Mouse (Mus musculus) bone marrow macrophage, adult 2 months (primary cell): ENCODE measurements around the gene Gm20479.

Experiments used
- CTCF ChIP-seq: IDR thresholded peaks from 2 replicates; pipeline ENCODE4 v1.5.1; 2012; ENCODE audit warnings: low read depth, mild to moderate bottlenecking, low read length, moderate library complexity
- POLR2A ChIP-seq: IDR thresholded peaks from 2 replicates; pipeline ENCODE4 v1.6.1; 2012; ENCODE audit warnings: mild to moderate bottlenecking, low read depth, low read length, borderline replicate concordance

- TF ChIP-seq POLR2A (no peak), CTCF (no peak)
Observed at GRCm38 (mm10) chr7:27396184-27397047, 39.2 kb upstream of the Gm20479 start.
